Mouse (Mus musculus) CD4-positive helper T cell, adult 2 months (primary cell): Measurements from ENCODE around the gene Pxdc1.

Experiments used
- DNase-seq: peaks from one replicate; pipeline ENCODE4 v3.0.0-alpha.2; 2012; ENCODE audit warnings: low read depth, missing footprints, low spot score

The Pxdc1 gene

GRCm38 (mm10) chr13:34596797-34597196, 56.5 kb downstream of the Pxdc1 start:
- no peak for DNase-seq
